Mouse (Mus musculus) G1E (cell line): ENCODE data around the gene Rassf4.

Experiments used
- CTCF ChIP-seq: IDR thresholded peaks from 2 replicates; pipeline ENCODE4 v1.5.1; 2012; ENCODE audit warnings: low read depth, low read length, inconsistent platforms, mixed read lengths
- GATA2 ChIP-seq: IDR thresholded peaks from 2 replicates; pipeline ENCODE4 v1.6.1; 2012; ENCODE audit warnings: low read depth, low read length, inconsistent platforms, borderline replicate concordance

GRCm38 (mm10) chr6:116693639-116694038 is 19.9 kb upstream of the Rassf4 start:
- no peak for TF ChIP-seq GATA2
- no peak for TF ChIP-seq CTCF
